Mouse (Mus musculus) kidney, adult 2 months (tissue): ENCODE results near the gene Cpm.

ENCODE experiments used
- CTCF ChIP-seq: fragments of 200-500 bp; conservative IDR thresholded peaks from 2 replicates; pipeline ENCODE4 v1.5.1; 2011; ENCODE audit warnings: low read depth, mild to moderate bottlenecking, control low read depth, low read length, moderate library complexity, mixed read lengths; ENCODE audit not compliant: insufficient read depth, insufficient read length
- POLR2A ChIP-seq: fragments of 200-500 bp; IDR thresholded peaks from one replicate; pipeline ENCODE4 v1.6.1; 2011; ENCODE audit warnings: low read depth, low read length, control low read depth

DNA sequence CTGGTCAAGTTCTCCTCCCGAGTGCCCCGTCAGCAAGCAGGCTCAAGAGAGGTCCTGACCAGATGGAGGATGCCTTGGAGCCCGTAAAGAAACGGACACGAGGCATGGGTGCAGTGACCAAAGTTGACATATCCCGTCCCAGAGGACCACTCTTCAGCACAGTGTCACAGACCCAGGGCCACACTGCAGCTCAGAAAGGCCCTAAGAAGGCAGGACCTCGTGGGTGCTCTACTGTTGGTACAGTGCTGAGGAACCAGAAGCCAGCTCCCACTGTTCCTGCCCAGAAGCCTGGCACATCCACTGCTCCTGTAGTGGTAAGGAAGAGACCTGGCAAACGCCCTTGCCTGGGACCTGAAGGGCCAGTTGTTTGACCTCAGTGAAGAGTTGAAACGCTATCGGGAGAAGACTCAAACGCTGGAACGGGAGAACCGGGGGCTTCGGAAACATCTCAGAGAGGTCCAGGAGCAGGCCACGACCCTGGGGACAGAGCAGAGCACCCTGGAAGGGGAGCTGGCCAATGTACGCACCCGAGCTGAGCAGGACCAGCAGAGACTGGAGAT is 34.9 kb upstream of the Cpm start:
- no peak for TF ChIP-seq POLR2A
- TF ChIP-seq CTCF = no peak
